Mouse (Mus musculus) stomach, postnatal 0 days (tissue): ENCODE measurements at regions not wholly inside any gene's neighbourhood (a gene's known extent, or its start where the extent isn't known, plus 50 kb on each side); places are given as distances from the start of the nearest gene placed in this dataset.

ENCODE experiments used
- CTCF ChIP-seq: IDR thresholded peaks from 2 replicates; pipeline ENCODE4 v1.5.1; 2016; ENCODE audit warnings: antibody characterized with exemption, low read depth, mild to moderate bottlenecking, moderate library complexity
- EP300 ChIP-seq: optimal IDR thresholded peaks from 2 replicates; pipeline ENCODE3; 2016; ENCODE audit warnings: antibody characterized with exemption

- TF ChIP-seq CTCF (no peak), EP300 (no peak)
Observed at GRCm38 (mm10) chr3:83593321-83593720, 172.8 kb upstream of the Sfrp2 start.
